Mouse (Mus musculus): ENCODE results near the gene Man1a. TPM values are rescaled to one million over a fixed set of nuclear protein-coding genes. Genes with fewer than 3 reads are reported as not detected.

Gene Man1a
- total RNA-seq (2023): 10 to 100 TPM; 23.6 to 34.5 TPM

GRCm38 (mm10) chr10:54076420-54076819 lies at the start of gene Man1a:
TSS of gene Man1a (minus strand) at chr10:54076609.

Data from neutrophil, adult 59 days (primary cell).